Mouse (Mus musculus) regulatory T cell (primary cell): ENCODE data around the gene Gm44596.

ENCODE experiments used
- in situ Hi-C: fragments of 300-600 bp; cut with MboI, MseI; formaldehyde crosslinking; loops from one replicate; pipeline ENCODE4 v1.15.1; 2025; ENCODE audit warnings: high pct_unique_total_duplicates

Gene Gm44596

DNA sequence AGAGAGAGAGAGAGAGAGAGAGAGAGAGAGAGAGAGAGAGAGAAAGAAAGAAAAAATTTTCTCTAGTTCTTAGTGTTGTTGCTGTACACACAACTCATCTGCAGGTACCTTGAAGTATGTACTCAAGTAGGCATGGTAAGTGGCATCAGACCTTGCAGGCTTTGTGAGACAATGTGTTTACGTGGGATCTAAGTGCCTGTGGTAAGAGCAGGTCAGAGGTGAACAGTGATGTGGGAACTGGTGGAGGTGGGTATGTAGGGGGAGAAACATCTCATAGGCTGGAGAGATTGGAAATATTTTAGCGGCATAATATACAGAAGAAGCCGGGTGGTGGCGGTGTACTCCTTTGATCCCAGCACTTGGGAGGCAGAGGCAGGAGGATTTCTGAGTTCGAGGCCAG lies 52.3 kb downstream of the Gm44596 start:
- in situ Hi-C loops: no loop called here

GRCm38 (mm10) chr6:128429300-128429699 lies 54.0 kb downstream of the Gm44596 start:
- in situ Hi-C loops: no loop called here

GRCm38 (mm10) chr6:128429826-128430225 lies 54.5 kb downstream of the Gm44596 start:
- in situ Hi-C loops: no loop called here

DNA sequence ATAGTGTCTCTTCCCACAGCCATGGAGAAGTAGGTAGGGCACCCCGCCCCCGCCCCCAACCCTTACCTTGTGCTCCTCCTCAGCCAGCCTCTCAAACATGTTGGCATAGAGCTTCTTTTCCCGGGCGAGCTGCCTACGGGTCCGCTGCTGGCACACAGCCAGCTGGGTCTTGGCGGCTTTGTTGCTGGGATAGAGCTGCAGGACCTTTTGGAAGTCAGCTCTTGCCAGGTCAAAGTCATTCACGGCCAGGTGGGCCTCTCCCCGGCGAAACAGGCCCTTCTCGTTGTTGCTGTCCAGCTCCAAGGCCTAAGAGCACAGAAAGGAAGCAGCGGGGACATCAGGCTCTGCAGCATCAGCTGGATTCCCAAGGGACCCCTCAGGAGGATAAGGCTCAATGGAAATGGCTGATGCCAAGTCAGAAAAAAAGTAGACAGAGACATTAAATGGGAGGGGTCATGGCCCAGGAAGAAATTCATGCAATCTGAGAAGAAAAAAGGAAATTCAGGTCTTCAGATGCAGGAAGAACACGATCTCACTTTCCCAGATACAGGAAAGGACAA lies 57.1 kb downstream of the Gm44596 start:
- in situ Hi-C loops: no loop called here

DNA sequence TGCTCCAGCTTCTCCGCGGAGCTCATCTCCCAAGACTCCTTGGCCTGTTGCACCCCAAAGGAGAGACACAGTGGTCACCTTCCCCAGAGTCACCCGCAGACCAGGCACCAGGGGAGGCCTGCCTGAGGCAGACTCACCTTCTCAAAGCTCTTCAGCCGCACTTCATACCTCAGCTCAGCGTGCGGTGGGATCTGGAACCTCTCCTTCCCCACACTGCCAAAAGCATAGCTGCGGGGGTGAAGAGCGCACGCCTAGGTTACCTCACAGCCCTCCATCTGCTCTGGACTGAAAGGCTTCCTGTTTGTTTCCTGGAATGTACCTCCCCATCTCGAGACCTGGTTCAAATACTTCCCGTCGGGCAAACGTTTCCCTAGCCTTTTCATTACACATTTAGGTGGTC lies 58.3 kb downstream of the Gm44596 start:
- in situ Hi-C loops: no loop called here

DNA sequence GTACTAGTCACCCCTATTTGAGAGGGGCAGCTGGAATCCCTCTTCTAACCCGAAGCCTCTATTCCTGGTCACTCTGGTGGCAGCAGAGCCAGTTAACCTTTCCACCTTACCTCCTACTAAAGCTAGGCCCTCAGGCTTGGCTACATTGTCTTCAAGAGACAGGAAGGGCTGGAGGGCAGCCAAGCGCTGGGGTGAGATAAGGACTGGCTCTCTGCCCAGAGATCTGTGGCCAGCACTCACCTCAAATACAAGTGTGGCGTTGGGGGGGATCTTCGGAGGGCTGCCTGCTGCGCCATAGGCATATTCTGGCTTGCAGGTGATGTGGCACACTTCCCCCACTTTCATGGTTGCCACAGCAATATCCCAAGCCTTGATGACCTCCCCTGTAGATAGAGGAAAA lies 60.2 kb downstream of the Gm44596 start:
- in situ Hi-C loops: no loop called here

- in situ Hi-C loops: no loop called here
Observed at GRCm38 (mm10) chr6:128436356-128437005, 61.2 kb downstream of the Gm44596 start.

GRCm38 (mm10) chr6:128437288-128437687 lies 62.0 kb downstream of the Gm44596 start:
- in situ Hi-C loops: no loop called here

- in situ Hi-C loops: no loop called here
Observed at GRCm38 (mm10) chr6:128437731-128438316, 62.5 kb downstream of the Gm44596 start.

DNA sequence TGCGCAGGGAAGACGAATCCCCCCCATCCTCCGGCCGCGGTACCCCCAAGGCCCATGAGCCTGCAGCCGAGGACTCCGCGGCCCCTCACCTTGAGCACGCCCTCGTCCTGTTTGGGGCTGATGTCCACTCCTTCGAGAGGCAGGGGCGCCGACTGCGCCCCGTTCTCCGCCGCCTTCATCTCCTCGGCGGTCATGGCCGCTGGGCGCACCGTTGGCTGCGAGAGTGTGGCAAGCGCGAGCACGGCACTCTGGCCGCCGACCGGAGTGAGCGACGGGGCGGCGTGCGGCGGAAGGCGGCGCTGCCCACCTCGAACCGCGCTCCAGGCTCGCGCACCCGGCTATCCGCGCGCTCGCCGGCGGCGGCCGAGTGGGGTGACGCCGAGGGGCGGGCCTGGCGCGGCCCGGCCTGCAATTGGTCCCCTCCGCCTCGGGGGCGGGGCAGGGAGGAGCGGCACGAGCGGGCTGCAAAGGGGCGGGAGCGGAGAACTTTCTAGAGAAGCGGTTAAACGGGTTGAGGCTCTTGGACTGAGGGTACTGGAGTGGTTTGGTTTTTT lies 63.1 kb downstream of the Gm44596 start, which contains the start of gene Fkbp4:
TSS of gene Fkbp4 (minus strand) at position 361 of the 554 bp plus-strand sequence.
- in situ Hi-C loops: no loop called here

DNA sequence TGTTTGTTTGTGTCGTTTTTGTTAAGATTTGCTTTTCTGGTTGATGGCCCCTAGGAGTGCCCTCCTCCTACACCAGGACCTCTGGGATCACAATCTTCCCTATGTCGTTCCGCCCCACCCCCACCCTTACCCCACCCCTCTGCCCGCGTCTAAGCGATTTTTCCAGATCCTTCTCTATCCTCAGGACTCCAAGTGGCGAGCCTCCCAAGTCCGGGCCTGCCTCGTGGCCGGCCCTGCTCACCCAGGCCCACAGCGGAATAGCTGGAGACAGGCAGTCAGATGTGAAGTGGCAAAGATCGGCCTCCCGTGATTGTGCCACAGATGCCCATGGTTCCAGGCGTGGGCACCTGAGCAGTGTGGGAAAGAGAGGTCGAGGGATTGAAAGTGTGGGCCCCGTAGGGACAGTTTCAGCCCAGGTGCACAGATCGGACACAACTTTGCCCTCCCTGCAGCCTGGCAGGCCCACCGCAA lies 63.6 kb downstream of the Gm44596 start:
- in situ Hi-C loops: no loop called here

DNA sequence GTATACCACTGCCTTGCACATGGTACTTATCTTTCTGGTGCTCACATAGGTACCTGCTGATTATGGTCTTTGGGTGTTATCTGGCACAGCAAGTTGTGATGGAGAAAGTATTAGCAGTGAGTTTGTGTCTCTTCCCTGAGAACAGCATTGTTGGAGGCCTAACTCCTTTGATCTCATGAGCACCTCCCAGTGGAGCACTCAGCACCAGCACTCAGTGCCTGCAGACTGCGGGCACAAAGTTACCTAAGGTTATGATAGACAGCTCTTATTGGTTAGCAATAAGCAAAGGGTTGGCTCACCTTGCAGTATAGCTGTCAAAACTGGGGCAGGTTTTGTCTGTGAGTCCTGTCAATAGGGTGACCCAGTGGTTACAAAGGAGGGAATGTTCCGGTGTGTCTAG lies 64.9 kb downstream of the Gm44596 start:
- in situ Hi-C loops: no loop called here

GRCm38 (mm10) chr6:128445761-128446535 lies 70.6 kb downstream of the Gm44596 start:
- in situ Hi-C loops: no loop called here

DNA sequence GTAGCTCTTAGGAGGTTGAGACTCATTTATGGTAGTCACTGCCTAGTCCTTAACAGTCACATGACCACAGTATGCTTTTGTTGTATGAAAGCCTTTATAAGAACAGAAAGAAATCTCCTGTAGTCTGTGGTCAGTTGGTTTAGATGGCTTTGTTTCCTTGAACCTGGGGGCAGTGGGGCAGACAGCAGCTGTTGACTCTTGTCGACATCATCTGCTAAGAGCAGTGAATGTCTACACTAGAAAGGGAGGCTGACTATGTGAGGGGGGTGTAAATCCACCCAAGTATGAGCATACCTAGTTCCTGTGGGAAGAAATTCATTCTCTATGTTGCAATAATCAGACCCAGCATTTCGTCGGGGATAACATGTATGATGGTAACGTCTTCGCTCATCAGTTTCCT lies 71.8 kb downstream of the Gm44596 start:
- in situ Hi-C loops: no loop called here

GRCm38 (mm10) chr6:128455835-128456605 lies 80.7 kb downstream of the Gm44596 start:
- in situ Hi-C loops: no loop called here
